Mouse (Mus musculus) activated CD4-positive, CD25-positive, alpha-beta regulatory T cell, adult 4 months (primary cell): ENCODE results near the gene Cdc42bpa. TPM values are rescaled to one million over a fixed set of nuclear protein-coding genes. Genes with fewer than 3 reads are reported as not detected.
"Not testable (repeated sequence)": the region's sequence is repeated elsewhere in the genome, so short reads cannot be mapped to it uniquely, and the experiment has no call there.

Source experiments
- ATAC-seq: one replicate; pipeline ENCODE4 v1.8.0; 2017
- polyA plus RNA-seq, 2 experiments: library from polyadenylated mRNA; unstranded; fragments of 100-300 nt; shearing (Covaris generic); gene quantifications; one replicate each; pipeline ENCODE4 v1.2.1; 2017

Gene Cdc42bpa
- polyA plus RNA-seq, 2 experiments from 2014 or later: 0.25 TPM; not detected in 1

DNA sequence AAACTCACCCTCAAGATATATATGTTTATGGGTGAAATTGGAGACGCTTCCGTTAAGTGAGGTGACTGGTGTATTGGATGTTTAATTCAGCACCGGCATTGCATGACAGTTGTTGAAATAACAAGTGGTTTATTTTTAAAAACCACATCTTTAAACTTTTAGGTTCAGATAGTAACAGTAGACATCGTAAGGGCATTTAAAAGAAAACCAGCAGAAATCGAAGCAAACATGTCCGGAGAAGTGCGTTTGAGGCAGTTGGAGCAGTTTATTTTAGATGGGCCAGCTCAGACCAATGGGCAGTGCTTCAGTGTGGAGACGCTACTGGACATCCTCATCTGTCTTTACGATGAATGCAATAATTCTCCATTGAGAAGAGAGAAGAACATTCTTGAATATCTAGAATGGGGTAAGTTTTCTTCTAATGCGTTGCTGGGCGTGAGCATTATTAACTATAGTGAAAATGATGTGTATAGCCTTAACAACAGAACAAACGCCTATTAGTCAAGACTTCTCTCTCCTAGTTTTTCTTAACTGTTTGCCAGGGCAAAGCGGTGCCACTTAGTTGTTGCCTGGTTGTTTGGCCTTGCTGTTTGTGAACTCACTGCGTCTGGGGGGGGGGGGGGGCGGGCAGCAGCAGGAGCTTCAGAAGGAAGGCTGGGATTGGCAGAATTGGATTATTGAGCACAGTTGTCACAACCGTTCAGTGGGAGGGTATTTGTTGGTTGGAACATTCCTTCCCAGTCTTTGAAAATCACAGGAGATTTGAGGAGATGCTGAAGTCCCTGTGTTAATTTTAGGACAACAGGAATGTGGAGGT, 818 bp downstream of the Cdc42bpa start:
- ATAC-seq: no peak

DNA sequence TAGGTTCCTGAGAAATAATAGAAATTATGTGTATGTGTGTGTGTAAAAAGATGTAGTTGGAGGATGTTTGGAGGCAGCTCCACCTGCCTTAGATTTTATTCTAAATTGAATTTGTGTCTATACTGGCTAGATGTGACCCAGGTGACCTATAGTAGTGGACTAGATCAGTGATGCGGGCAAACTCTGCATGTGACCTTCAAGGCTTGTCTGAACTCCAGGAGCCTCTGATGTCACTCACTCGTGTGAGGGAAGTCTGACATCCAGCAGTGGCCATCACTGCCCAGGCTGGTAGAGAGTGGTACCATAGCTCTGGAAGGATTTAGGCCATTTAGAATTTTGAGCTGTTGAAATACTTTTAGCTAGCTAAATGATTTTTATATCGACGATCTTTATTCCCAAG, 1.5 kb downstream of the Cdc42bpa start:
- no peak for ATAC-seq

- no peak for ATAC-seq
Measured at GRCm38 (mm10) chr1:179969776-179970428, 9.6 kb downstream of the Cdc42bpa start.

DNA sequence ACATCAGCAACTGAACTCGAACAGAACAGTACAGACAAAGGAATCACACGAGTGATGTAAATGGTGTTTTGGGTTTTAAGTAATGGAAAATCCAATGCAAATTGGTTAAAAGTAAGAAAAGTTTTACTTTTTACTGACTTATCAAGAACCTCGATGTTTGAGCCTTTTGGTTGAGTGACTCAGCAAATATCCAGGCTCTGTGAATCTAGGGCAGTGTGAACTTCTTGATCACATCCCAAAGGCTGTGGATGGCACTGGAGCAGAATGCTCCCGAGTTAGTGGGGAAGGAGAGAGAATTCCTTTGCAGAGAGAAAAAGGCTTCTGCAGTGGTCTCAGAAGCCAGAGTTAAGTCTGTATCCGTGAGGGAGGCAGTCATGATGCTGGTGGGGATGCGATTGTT, 14.7 kb downstream of the Cdc42bpa start:
- no peak for ATAC-seq

- no peak for ATAC-seq
Measured at GRCm38 (mm10) chr1:179975645-179976275, 15.5 kb downstream of the Cdc42bpa start.

- ATAC-seq: no peak
Measured at GRCm38 (mm10) chr1:179977437-179977836, 17.2 kb downstream of the Cdc42bpa start.

- ATAC-seq: no peak
Measured at GRCm38 (mm10) chr1:179978742-179979141, 18.5 kb downstream of the Cdc42bpa start.

DNA sequence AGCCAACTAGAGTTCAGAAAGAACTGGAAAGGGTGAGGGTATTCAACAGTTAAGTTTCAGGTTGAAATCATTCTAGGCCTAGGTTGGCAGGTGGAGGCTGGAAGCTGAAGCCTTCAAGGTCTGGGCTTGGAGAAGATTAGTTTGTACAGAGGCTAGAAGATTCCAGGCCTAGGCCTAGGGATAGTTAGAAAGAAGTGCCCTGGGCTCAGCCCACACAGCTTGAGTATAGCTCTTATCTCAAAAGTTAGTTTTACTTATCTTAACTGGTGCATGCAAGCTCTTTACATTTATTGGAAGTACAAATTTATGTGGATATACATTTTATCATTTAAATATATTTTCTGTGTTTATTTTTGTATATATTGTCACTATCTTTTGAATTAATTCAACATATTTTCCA, 21.4 kb downstream of the Cdc42bpa start:
- no peak for ATAC-seq

DNA sequence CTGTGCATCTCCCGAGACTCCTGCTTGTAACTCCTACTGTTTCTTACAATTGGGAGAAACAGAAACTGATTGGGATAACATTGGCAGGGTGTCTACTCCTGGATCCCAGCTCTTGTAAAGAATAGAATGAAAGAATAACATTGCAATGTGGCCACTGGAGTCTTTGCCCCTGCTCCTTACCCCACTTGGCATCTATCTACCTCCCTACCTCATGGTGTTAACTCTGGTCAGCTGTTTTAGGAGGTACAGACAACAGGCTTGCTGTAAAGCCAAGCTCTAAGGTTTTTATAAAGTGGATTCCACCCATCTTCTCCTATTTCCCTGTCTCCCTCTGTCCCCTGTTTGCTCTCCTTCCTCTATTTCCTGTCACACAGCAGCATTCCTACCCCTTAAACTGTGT, 21.9 kb downstream of the Cdc42bpa start:
- ATAC-seq: no peak

- ATAC-seq: no peak
Measured at GRCm38 (mm10) chr1:179982933-179983332, 22.7 kb downstream of the Cdc42bpa start.

DNA sequence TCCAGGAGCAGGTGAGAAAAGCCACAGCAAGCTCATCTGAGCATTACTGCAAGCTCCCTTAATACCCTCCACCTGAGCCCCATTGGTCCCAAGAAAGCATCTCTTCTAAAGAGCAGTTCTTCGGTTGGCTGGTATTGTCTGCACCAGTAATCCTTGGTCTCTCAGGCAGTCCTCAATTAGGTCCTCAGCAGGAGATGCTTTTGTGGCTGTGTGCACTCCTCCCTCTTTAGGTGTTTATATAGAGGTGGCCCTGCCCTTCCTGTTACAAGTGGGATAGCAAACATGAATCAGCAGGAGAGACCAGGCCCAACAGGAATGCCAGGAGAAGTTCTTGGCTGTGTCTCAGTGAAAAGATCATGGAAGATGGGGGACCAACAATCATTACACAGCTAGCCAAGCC, 23.9 kb downstream of the Cdc42bpa start:
- ATAC-seq: no peak

DNA sequence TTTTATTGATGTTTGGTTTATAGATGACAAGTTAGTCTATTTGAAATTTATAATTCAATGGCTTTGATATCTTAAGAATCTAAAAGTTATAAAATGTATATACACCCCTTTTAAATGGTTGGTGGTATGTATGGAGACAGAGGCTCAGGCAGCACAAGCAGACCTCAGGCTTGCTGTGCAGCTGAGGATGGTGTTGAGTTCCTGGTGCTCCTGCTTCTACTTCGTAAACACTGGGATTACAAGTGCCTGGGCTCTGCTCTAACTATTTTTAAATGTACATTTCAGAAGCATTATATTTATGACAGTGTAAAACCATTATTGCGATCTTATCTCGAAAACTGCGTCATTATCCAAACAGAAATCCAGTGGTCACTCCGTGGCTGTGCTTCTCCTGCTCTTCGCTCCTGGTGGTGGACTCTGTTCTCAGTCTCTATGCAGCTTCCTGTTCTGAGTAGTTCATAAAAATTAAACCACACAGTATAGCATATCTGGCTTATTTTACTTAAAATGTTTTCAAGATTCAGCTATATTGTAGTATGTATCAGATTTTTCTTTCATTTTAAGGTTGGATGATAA, 31.5 kb downstream of the Cdc42bpa start:
- ATAC-seq: no peak

- no peak for ATAC-seq
Measured at GRCm38 (mm10) chr1:179992255-179992654, 32.0 kb downstream of the Cdc42bpa start.

DNA sequence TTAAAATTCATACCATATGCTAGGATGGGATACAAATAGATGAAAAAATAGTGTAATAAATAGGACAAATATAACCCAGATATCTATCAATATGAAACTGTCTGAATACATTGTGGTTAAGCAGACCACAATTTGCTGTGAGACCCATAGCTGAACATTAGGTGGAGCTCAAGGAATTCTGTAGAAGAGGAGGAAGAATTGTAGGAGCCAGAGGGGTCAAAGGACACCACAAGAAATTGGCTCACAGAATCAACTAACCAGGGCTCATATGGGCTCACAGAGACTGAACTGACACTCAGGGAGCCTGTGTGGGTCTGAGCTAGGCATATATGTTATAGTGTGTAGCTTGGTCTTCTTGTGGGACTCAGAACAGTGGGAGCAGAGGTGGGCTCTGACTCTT, 47.8 kb downstream of the Cdc42bpa start:
- ATAC-seq: no peak

- no peak for ATAC-seq
Measured at GRCm38 (mm10) chr1:180013479-180013878, 53.2 kb downstream of the Cdc42bpa start.

DNA sequence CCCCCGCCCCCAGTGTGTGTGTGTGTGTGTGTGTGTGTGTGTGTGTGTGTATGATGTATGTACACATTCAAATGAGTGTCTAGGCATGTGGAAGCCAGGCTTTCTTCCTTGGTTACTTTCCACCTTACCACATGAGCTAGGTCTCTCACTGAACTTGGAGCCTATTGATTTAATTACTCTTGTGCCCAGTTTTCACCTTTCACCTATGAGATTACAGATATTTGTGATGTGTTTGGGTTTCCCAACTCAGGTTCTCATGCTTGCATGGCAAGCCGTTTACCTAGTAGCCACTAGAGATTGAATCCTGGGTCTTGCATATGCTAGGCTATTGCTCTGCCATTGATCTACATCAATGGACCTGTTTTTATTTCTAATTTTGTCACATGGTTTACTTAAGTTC, 57.9 kb downstream of the Cdc42bpa start:
- no peak for ATAC-seq

DNA sequence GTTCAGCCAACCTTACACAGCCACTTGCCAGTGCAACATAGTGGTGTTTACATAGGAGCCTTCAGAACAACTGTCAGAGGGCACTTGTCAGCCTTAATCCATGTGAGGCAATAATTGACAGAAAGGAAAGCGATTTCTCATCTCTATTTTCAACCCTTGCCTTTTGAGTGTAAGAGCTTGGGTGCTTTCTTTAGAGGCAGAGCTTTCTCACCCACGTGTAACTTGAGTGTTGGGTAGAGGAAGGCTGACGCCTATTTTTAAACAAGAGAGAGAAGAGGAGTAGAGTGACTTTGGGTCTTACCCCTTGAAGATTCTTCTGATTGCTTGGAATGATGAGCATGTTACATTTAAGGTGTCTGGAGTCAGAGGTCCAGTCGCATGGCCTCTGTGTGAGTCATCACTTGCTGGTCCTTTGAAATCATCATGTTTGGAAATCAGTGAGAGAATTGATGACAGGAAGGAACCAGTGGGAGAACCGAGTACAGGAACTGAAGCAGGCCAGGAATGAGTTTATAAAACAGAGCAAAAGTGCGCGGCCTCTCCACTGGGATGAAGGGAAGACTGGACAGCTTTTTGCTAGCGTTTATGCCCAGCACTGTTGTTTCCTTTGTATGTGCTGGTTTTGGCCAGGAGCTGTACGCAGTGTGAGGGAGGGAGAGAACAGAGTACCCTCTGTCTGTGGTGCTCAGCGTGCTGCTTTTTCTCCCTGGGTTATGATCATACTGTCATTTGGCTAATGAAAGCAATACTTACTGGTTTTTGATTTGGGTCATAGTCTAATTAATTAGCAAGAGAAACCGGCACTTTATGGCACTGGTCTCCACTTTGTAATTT, 61.4 kb downstream of the Cdc42bpa start:
- no peak for ATAC-seq

GRCm38 (mm10) chr1:180023512-180023911, 63.2 kb downstream of the Cdc42bpa start:
- ATAC-seq: no peak

GRCm38 (mm10) chr1:180029863-180030262, 69.6 kb downstream of the Cdc42bpa start:
- not testable (repeated sequence) for ATAC-seq

DNA sequence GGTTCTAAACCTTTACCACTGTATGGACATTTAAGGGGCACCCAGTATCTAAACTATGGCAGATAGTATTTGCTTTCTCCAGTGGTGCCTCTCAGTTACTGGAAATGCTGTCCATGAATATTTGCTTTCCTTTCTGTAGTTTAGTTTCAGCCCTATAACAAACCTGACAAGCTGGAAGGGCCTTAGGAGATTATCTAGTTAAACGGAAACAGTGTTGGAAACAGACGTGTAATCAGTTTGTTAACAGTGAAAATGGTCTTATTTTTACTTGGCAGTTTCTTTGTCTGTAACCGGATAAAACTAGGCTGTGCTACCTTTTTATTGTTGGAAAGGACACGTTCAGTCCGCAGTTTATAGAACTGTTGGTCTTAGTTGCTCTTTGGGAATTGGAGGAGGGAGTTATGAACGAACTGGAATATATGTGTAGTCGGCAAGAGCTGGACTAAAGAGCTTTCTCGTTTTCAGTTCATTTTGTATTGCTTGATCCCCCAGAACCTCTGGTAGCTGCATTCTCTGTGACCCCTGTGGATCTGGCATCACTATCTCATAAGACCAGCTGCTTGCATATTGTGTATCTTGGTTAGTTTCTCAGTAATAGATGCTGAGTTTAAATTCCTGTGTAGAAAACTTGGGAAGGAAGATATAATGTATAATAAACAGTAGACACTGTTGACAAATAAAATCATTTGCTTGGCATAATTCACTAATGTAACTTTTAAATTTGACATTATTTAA, 70.5 kb downstream of the Cdc42bpa start:
- no peak for ATAC-seq

- no peak for ATAC-seq
Measured at GRCm38 (mm10) chr1:180031705-180032548, 71.7 kb downstream of the Cdc42bpa start.
